Mouse (Mus musculus) spleen, postnatal 14 days (tissue): ENCODE measurements around the gene Zcchc2.

Experiments
- DNase-seq, 2 experiments: peaks; one replicate each; pipeline ENCODE4 v3.0.0; 2021 to 2022; ENCODE audit warnings: low spot score in 2 of 2

The Zcchc2 gene

GRCm38 (mm10) chr1:105990138-105990821 is at the start of gene Zcchc2:
Zcchc2 (plus strand) TSS chr1:105990406.
- DNase-seq: peak; percentile 98 to 99

DNA sequence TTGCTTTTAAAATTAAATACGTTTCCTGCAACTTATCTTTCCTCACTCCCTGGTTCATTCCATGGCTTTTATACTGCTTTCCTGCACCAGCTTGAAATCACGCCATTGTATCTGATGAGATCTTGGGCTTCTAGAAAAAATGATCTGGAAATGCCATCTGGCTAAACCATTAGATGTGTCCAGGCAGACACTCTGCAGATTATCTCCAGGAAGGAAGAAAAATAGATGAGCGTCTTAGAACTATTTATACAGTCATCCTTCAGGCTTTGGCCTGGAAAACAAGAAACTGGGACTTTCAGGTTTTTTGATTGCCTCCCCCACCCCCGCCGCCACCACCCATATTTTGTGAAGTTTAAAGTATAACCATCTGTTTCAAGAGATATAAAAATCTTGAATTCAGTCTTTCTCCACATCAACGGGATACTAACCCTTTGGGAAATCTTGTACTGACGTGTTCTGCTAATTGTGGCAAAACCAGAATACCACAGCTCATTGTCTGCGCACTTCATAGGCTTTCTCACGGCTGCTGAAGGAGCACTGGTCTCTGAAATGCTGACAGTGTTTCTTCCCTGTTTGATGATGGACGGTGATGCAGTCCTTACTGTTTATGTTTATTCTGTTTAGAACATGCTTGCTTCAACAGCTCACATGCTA is 45.2 kb upstream of the Zcchc2 start:
- no peak for DNase-seq

- DNase-seq: no peak
Observed at GRCm38 (mm10) chr1:105946581-105947540, 43.3 kb upstream of the Zcchc2 start.

DNA sequence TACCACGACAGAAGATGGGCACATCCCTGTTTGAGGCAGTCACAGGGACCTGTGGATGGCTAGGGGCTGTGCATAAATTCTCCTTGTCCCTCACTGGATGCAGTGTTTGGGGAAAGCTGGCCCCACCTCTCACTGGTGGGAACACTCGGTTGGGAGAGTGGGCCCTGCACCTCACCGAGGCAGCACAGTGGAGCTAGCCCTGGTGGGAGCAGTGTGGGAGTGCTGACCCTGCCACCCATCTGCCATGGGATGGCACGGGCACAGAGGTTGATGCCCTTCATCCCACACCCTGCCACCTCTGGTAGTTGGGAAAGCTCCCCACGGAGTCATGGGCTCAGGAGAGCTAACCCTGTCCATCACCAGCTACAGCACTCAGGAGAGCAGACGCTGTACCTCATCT is 41.9 kb upstream of the Zcchc2 start:
- no peak for DNase-seq

DNA sequence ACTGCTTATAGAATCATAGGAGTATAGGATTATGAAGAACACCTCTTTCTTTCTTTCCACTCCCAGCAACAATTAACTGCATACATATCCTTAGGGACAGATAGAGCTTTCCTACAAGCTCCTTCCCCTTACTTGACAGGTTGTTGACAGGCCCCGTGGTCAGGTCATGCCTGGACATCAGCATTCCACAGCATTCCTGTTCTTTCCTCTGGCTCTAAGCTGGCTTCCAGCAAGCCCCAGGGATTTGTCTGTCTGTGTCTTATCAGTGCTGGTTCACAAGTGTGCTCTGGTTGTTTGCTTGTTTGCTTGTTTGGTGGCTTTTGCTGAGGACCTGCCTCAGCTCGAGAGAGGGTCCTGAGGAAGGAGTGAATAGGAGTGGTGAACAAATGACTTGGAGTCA is 36.6 kb upstream of the Zcchc2 start:
- DNase-seq: no peak

DNA sequence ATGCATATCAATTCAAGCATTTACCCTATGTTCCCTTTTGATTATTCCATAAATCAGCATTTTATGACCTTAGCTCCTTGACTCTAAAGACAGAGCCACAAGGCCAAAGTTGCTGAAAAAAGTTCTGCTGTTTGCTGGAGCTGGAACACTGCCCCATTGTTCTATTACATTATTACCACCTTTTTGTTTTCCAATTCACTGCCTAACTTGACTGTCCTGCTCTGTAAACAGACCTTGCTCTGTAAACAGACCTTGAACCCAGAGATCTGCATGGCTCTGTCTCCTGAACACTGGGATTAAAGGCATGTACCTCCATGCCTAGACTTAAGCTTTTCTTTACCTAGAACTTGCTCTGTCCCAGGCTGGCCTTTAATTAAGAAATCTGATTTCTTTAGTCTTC is 36.2 kb upstream of the Zcchc2 start:
- no peak for DNase-seq

- DNase-seq: no peak
Observed at GRCm38 (mm10) chr1:105956057-105956456, 34.1 kb upstream of the Zcchc2 start.

DNA sequence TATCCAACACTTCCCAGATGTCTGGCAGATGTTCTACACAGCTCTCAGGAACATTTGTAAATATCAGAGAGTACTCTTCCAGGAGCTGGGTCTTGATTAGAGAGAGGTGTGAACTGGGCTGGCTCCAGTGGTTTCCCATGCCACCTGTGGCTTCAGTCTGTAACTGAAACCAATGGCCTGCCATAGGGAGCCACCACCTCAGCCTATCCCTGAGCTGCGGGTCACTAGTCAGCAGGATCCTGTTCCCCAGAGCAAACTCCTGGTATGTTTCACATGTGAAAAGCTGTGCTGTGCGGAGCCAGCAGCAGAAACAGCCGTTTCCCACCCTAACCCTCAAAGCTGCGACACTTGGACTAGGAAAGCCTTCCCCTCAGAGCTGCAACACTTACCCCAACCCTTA is 28.7 kb upstream of the Zcchc2 start:
- no peak for DNase-seq

- DNase-seq: no peak
Observed at GRCm38 (mm10) chr1:105962084-105962818, 28.0 kb upstream of the Zcchc2 start.

DNA sequence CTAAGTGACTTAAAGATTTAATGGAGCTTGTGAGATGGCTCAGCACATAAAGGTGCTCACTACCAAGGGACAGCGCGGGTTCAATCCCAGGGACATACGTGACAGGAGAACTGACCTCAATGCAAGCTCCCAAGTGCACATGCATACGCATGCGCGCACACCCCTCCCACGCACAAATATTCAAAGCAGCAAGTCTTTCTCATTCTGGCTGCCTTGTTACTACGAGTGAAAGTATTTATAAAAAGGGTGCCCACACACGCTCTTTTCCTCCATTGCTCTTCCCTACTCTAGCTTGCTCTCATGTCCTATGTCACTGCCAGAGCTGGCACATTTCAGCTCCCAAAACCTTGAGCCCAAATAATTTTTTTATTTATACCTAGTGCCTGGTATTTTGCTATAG is 27.4 kb upstream of the Zcchc2 start:
- no peak for DNase-seq

DNA sequence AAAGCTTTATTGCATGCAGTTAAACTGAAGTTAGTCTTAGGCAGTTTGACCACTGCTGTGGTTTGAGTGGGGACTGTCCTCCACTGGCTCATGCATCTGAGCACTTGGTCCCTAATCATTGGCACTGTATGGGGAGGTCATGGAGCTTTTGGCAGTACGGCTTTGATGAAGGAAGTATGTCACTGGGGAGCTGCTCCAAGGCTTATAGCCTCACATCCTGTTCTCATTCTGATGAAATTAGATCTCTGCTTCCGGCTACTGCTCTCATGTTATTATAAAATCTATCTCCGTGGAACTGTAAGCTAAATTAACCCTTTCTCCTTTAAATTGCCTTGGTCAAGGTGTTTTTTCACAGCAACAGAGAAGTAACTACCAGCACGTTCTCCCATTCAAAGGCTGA is 25.7 kb upstream of the Zcchc2 start:
- no peak for DNase-seq

DNA sequence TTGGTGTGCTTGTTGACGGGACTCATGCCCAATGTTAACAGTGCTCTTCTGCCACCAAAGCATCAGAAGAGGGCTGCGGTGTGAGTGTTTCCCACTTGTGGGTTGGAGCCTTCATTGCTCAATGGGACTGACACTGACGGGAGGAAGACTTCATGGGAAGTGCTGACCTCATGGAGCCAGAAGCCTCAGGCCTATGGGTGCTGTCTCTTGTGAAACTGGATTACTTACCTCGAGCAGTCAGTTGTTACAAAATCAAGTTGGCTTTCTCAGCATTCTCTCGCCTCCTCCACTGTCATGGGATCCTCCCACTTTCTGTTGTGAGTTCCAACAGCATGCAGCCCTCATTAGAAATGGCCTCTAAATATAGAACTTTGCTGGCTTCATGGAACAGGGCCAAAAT is 25.0 kb upstream of the Zcchc2 start:
- DNase-seq: no peak

DNA sequence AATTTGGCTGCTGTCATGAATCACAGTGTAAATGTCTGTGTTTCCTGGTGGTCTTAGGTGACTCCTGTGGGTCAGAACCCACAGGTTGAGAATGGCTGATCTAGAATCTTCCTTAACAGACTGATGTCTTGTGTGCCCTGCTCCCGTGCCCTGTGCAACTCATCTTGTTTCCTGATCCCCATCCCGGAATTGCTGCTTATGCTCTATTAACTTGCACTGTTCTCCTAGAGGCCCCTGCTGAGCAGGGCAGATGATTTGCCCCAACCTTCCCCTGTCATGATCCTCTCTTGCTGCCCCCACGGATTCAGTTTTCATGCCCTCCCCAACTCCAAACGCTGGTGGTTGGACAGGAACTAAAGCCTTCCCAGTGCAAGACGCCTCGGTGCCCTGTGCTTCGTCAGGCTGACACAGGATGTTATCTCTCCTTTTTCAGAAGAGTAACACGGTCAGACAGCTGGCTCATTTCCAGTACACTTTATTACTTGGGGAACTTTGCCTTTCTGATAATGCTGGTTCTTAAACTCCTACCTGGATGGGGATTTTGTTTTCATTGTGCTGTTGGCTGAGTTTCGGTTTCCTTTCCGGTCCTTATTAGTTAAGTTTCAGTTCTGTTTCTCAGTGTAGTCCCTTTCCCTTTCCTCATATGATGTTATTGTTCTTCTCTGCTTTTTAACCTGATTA is 18.6 kb upstream of the Zcchc2 start:
- DNase-seq: no peak

GRCm38 (mm10) chr1:105974023-105974422 is 16.2 kb upstream of the Zcchc2 start:
- DNase-seq: no peak

- DNase-seq: no peak
Observed at GRCm38 (mm10) chr1:105977446-105978094, 12.6 kb upstream of the Zcchc2 start.

DNA sequence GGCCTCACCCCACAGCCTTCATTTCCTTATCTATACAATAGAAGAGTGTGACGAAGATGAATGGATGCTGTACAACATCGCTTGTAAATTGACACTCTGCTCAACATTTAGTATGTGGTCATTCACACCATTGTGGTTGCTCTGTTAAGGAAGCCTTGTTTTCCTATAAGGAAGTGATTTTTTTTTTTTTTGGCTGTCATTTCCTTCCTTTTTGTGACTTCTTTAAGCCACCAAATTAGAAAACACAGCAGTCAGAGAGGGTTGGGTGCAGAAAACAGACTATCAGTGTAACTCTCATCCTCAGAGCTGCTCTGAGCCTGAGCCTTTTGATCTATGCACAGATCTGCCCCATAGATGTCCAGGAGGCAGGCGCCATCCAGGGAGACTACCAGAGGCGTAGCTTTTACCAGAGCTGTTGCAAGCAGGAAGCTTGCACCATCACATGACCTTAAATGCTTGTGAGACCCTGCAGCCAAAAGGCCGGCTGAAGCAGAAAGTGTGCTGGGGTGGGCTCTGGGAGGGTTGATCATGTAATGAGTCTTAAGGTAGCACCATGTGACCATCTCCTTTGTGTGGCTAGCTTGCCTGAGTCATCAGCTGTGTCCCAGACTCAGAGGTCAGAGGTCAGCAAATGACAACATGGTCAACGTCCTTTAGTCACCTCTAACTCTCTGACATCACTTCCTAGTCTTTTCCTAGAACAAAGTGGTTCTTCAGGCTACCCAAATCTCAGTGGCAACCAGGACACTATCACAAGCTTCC is 9.2 kb upstream of the Zcchc2 start:
- no peak for DNase-seq

GRCm38 (mm10) chr1:105982496-105983364 is 7.5 kb upstream of the Zcchc2 start:
- DNase-seq: no peak

- DNase-seq: no peak
Observed at GRCm38 (mm10) chr1:105984172-105984571, 6.0 kb upstream of the Zcchc2 start.

- DNase-seq: no peak
Observed at GRCm38 (mm10) chr1:105988171-105988570, 2.0 kb upstream of the Zcchc2 start.
